Mouse (Mus musculus): ENCODE results near the gene Icam2.
"Not testable (repeated sequence)": the region's sequence is repeated elsewhere in the genome, so short reads cannot be mapped to it uniquely, and the experiment has no call there.

Gene Icam2

DNA sequence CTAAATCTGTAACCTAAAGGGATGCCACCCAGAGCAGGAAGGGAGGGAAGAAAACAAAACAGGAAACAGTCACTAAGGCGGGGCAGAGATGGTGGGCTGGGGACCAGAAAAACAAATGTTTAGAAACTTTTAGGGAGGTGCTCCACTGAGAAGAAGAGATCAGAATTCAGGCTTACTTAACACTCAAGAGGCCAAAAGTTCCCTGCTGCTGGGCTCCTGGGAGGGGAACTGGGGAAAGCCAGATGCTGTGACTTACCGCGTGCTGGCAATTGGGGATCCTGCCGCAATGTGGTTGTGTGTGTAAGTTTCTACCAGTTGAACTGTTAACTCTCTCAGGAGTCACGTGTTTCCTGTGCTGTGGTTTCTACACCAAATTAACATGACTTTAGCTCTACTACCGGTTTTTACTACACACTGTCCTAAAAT lies at the start of gene Icam2:
Gene Icam2, minus strand, starts transcription at position 285 of the 426 bp plus-strand sequence.
- DNase-seq (ENCODE audit: low read depth, low spot score), result no peak

DNA sequence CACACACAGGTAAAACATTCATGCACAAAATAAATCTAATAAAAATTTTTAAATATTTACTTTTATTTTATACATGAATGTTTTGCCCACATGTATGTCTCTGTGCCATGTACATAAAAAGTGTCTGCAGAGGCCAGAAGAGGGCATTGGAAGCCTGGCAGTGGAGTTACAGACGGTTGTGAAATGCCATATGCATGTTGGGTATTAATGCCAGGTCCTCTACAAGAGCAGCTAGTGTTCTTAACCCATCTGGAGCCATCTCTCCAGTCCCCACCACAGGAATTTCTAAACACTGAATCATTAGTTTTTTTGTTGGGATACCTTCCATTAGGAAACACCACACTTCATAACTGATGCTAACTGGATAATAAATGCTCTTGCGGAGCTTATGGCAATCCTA lies 49.7 kb upstream of the Icam2 start:
- no peak for DNase-seq (ENCODE audit: low read depth, low spot score)

DNA sequence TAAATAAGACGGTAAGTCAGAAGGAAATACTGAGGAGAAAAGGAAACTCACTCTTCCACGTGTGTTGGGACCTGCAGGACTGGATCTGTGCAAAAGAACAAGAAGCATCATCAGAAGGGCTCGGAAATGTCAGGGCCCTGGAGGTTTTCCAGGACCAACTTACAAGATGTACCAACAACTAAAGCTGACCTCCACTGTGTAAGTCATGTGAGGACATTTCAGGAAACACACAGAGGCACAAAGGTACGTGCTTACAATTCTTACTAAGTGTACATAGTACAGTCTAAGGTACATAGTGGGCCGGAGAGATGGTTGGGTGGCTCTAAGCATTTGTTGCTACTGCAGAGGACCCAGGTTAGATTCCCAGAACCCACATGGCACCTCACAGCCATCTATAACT lies 49.2 kb upstream of the Icam2 start:
- DNase-seq (ENCODE audit: low read depth, low spot score), result no peak

GRCm38 (mm10) chr11:106430392-106430791 lies 42.5 kb upstream of the Icam2 start:
- DNase-seq (ENCODE audit: low read depth, low spot score), result no peak

- DNase-seq (ENCODE audit: low read depth, low spot score), result no peak
Measured at GRCm38 (mm10) chr11:106429689-106430088, 41.8 kb upstream of the Icam2 start.

GRCm38 (mm10) chr11:106428556-106428955 lies 40.7 kb upstream of the Icam2 start:
- DNase-seq (ENCODE audit: low read depth, low spot score), result no peak

GRCm38 (mm10) chr11:106428106-106428505 lies 40.2 kb upstream of the Icam2 start:
- no peak for DNase-seq (ENCODE audit: low read depth, low spot score)

DNA sequence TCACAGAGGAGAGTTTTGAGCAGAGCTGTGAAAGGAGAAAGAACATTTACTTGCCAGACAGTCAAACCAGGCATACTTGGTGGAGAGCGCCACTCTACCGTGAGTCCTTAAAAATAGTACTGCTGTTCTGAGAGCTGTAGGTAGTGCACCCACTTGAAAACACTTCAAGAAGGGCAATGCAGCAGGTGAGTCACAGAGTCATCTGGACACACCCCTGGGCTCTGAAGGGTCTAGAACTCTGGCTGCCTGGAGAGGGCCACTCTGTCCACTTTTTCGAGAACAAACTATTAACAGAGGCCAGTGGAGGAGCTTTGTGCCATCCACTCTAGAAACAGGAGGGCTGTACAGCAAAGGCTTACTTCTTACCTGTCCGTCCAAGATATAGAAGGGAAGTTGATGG lies 38.6 kb upstream of the Icam2 start:
- no peak for DNase-seq (ENCODE audit: low read depth, low spot score)

DNA sequence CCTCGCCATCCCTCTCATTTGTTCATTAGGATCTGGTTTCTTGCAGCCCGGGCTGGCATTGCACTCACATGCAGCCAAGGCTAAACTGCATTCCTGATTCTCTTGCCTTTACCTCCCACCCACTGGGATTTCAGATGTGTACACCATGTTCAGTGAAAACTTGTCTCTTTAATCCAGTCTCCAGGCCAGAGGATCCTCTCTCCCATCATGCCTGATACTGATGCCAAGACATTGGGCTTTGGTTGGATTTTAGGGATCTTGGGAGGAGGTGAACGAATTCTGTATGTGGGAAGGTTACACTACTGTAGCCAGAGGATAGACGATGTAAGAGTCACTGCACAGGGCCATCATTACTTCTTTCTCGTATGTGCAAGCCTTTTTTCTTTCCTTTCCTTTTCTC lies 37.3 kb upstream of the Icam2 start:
- DNase-seq (ENCODE audit: low read depth, low spot score), result no peak

DNA sequence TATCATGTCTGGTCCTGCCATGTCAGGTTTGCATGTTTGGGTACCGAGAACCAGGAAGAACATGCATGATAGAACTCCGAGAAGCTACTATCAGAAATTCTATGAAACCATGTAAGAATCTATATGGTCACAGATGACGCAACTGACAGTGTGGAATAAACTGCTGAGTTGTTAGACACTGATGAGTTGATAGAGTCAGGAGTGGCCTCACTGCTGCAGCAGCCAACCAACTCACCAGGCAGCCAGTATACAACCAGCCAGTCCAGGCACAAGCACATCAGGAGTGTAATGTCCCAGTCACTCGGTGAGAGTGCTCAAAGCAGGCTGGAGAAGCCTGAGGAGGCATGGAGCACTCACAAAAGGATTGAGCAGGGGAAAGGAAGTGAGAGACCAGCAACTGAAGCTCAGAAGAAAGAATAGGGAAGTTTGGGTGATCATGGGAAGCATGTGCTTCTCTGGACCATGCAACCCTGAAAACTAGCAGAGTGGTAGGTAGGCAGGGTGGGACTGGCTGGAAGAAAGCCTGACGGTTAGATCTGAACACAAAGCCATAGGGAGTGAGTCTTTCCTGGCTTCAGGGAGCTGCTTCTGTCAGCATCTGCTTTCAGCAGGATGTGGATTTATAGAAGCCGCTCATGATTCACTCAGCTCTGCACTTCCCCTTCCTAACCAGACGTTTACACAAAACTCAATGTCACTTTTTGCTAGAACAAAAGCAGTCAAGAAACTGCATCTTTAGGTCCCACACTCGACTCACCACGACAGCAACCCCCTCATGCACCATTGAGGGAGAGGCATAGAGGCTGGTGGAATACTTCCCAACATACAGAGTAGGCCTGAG lies 31.6 kb upstream of the Icam2 start:
- DNase-seq (ENCODE audit: low read depth, low spot score), result no peak

- DNase-seq (ENCODE audit: low read depth, low spot score), result peak; percentile 79
Measured at GRCm38 (mm10) chr11:106418622-106419196, 30.8 kb upstream of the Icam2 start.

GRCm38 (mm10) chr11:106417860-106418259 lies 30.0 kb upstream of the Icam2 start:
- no peak for DNase-seq (ENCODE audit: low read depth, low spot score)

DNA sequence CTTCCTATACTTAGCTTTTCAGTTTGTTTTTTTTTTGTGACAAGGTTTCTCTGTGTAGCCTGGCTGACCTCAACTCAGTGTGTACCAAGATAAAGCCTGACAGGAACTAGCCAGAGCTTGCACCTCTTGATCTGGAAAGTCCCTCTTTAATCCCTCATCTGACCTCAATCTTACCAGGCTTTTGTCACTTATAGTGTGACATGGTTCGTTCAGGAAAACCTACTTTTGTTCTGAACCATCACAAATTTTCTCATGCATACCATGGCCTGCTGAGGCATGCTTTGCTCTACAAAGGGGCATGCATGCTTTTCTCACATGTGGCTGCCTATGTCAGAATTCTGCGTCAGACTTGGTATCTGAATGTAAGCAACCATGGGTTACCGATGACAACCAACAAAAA lies 28.5 kb upstream of the Icam2 start:
- no peak for DNase-seq (ENCODE audit: low read depth, low spot score)

DNA sequence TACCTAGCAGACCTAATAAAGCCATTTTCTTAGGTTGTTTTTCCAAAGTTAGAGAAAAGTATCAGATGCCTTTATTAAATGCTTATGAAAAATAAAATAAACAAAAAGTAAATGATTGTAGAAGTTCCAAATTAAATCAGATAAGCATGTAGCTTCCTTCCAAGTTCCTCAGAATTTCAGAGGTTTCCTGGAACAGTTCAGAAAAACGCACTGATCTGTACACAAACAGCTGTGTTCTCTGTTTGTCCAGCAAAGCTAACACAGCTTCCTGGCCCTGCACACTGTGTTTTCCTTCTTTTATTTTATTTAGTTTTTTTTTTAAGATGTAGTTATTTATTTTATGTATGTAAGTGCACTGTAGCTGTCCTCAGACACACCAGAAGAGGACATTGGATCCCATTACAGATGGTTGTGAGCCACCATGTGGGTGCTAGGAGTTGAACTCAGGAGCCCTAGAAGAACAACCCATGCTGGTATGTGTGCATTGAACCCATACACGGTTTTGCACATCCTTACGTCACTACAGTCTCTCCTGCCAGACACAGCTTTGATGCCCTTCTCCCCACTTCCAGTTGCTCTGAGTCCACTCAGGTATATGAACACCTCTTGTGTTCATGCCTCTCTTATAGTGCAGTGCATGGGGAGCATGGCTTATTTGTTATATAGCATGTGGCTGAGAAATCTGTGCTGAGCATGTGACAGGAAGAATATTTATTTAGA lies 24.9 kb upstream of the Icam2 start:
- no peak for DNase-seq (ENCODE audit: low read depth, low spot score)

GRCm38 (mm10) chr11:106411157-106411556 lies 23.3 kb upstream of the Icam2 start:
- DNase-seq (ENCODE audit: low read depth, low spot score), result no peak

- no peak for DNase-seq (ENCODE audit: low read depth, low spot score)
Measured at GRCm38 (mm10) chr11:106410507-106410906, 22.6 kb upstream of the Icam2 start.

DNA sequence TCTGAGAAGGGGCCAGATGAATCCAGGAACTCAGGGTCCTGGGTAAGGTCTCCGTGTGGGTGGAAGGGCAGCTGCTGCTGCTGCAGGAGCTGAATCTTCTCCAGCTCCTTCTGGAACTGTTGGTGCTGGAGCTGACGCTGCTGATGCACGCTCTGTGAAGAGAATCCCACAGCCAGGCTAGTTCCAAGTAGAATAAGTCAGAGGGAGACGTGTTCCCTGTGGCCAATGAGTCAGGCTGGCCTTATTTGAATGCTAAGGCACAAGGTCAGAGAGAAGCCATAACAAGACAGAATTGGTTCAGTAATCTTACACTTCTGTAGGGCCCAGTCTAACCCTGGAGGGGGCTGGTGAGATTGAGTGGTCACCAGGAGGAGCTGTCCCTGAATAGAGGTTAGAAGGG lies 22.1 kb upstream of the Icam2 start:
- no peak for DNase-seq (ENCODE audit: low read depth, low spot score)

DNA sequence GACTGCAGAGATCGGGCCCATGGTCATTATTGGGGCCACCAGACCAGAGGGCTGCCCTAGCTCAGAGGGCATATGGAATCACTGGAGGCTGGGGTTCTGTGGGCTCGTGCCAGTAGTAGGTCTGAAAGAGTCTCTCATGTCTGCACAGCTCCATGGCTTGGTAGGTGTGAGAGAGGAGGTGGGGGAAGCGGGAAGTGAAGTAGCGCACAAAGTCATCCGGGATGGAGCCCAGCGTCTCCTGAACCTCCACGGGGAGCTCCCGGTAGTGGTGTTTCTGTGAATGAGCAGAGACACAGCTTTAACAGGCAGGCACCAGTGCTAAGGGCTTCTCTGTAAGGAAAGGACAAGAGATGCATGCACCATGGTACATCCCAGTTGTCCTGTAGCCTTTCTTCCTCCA lies 10.6 kb upstream of the Icam2 start:
- no peak for DNase-seq (ENCODE audit: low read depth, low spot score)

DNA sequence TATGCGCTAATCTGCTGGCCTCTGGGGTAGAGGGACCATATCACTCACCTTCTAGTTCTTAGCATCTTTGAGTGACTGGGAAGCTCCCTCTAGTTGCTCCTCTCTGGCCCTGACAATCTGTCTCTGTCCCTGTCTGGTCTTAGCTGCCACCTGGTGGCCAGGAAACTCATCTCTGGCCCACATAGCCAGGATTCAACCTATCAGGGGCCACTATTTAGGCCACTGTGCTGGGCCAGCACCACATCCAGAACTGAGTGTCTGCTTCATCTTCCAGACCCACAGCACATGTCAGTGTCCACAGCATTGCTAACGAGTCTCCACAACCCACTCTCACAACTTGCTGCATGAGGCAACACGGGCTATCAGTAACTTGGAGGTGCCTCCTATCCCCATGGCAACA lies 9.8 kb upstream of the Icam2 start:
- peak; percentile 20 for DNase-seq (ENCODE audit: low read depth, low spot score)

GRCm38 (mm10) chr11:106394055-106394454 lies 6.2 kb upstream of the Icam2 start:
- not testable (repeated sequence) for DNase-seq (ENCODE audit: low read depth, low spot score)

DNA sequence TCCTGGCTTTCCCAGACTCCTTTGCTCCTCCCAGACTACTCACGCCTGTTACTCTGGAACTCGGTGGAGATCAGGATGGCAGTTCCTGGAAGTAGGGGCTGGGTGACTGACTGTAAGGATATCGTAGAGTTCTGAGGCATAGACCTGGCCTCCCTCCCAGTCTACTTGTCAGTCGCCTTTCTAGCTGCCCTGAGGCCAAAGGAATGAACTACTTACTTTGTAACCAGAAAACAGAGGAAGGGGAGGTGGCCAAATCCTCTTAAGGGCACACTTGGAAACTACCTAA lies 5.4 kb upstream of the Icam2 start:
- no peak for DNase-seq (ENCODE audit: low read depth, low spot score)

DNA sequence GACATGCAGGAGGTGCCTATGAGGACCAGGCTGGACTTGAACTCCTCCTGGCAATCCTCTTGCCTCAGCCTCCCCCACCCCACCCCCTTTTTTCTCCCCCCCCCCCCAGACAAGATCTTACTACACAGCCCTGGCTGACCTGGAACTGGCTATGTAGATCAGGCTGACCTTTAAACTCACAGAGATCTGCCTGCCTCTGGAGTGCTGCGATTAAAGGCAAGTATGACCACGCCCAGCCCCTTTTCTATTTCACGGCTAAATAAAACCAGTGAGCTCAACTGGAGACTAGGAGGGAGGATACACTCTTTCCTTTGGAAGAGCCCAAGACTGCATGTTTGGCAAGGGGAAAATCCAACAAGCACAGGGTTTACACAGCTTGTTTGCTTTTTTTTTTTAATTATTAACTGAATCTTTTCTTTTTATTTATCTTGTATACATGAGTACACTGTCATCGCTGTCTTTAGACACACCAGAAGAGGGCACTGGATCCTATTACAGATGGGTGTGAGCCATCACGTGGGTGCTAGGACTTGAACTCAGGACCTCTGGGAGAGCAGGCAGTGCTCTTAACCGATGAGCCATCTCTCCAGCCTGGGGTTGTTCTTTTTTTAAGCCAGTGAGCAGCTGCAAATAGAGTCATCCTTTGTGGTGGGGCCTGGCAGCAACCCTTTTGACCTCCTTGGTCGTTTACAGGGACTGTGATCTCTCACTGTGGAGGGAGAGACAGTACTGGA lies 4.9 kb upstream of the Icam2 start:
- DNase-seq (ENCODE audit: low read depth, low spot score), result no peak

All from retina, postnatal 7 days (tissue).